Mouse (Mus musculus): ENCODE results near the gene Gm5678. TPM values are rescaled to one million over a fixed set of nuclear protein-coding genes. Genes with fewer than 3 reads are reported as not detected.

The Gm5678 gene
- polyA plus RNA-seq, 1 experiment from 2014 or later, result not detected

DNA sequence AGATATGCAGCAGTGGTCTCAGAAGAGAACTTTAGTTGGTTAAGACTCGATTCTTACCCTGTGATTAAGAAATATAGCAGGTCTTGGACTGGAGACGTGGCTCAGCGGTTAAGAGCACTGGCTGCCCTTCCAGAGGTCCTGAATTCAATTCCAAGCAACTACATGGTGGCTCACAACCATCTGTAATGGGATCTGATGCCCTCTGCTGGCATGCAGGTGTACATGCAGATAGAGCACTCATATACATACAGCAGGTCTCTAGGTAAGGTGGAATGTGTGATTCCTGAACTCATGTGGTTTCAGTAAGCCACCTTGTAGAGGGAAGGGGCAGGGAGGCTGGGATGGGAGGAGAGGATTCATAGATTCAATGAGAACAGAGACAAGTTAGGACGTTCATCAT is 50.3 kb downstream of the Gm5678 start:
- H3K36me3 ChIP-seq (ENCODE audit: insufficient read depth), result no peaks in the 10 kb centered on the region
- peaks cover 20% of the 10 kb centered on the region for H3K27me3 ChIP-seq (ENCODE audit: insufficient read depth, low read length)
- H3K4me3 ChIP-seq (ENCODE audit: low read depth, low read length), result no peak overlapping the region
- H3K4me2 ChIP-seq, result no peak overlapping the region
- H3K4me1 ChIP-seq (ENCODE audit: insufficient read depth), result no peaks in the 10 kb centered on the region
- H3K9ac ChIP-seq, result no peak overlapping the region
- no peaks in the 10 kb centered on the region for H3K9me3 ChIP-seq (ENCODE audit: low read depth, low read length)
- 71% methylated on average over 4 of the region's 4 CpGs for WGBS
- peak; percentile 35; the same call in 1 of the 2 replicates for TF ChIP-seq CTCF (IDR thresholded peaks at IDR 0.05; ENCODE audit: low read depth)
- no peak overlapping the region for H3K27ac ChIP-seq (ENCODE audit: low read depth)
- DNase-seq (no peak), ATAC-seq (ENCODE audit: insufficient read depth) (no peak)

DNA sequence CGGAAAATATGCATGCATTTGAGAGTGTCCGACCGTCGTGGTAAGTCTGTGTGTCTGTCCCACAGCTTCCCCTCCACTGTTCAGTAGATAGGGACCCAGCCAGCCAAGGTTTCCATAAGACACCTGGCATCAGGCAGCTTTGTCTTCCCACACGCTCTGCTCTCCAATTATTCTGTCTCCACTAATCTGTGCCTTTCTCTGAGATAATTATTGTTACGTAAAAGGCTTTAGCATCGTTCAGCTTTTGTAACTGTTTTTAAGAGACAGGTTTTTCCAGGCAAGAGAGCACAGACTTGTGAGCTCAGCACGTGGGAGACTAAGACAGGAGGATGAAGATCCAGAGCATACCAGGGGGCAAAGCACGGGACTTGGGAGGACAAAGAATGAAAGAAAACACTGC is 51.3 kb downstream of the Gm5678 start:
- ATAC-seq (ENCODE audit: insufficient read depth) (no peak), DNase-seq (no peak)
- no peak overlapping the region for H3K4me2 ChIP-seq
- 62% methylated on average over 9 of the region's 9 CpGs for WGBS
- H3K36me3 ChIP-seq (ENCODE audit: insufficient read depth), result no peaks in the 10 kb centered on the region
- no peak overlapping the region for H3K27ac ChIP-seq (ENCODE audit: low read depth)
- no peak for TF ChIP-seq CTCF (IDR thresholded peaks at IDR 0.05; ENCODE audit: low read depth)
- H3K4me3 ChIP-seq (ENCODE audit: low read depth, low read length), result no peak overlapping the region
- H3K27me3 ChIP-seq (ENCODE audit: insufficient read depth, low read length), result peaks cover 30% of the 10 kb centered on the region
- peaks cover under 1% of the 10 kb centered on the region; the same call in 1 of the 2 replicates for H3K4me1 ChIP-seq (ENCODE audit: insufficient read depth)
- H3K9me3 ChIP-seq (ENCODE audit: low read depth, low read length), result no peaks in the 10 kb centered on the region
- no peak overlapping the region for H3K9ac ChIP-seq

Other genes with a start within 250 kb of the Gm5678 start
- 10.3 and 12.0 TPM in 2 replicates for gene Setd4, start 24.0 kb upstream of the Gm5678 start, polyA plus RNA-seq (2014; fragmentation: Nextera tagmentation; extraction: Ambion mirVana)
- gene Cbr1, start 22.2 kb upstream of the Gm5678 start, polyA plus RNA-seq (2014; fragmentation: Nextera tagmentation; extraction: Ambion mirVana), result 87.0 and 94.3 TPM in 2 replicates
- gene Cbr3, start 55.1 kb downstream of the Gm5678 start, polyA plus RNA-seq (2014; fragmentation: Nextera tagmentation; extraction: Ambion mirVana), result 4.4 and 5.4 TPM in 2 replicates
- gene Dop1b, start 83.8 kb downstream of the Gm5678 start, polyA plus RNA-seq (2014; fragmentation: Nextera tagmentation; extraction: Ambion mirVana), result 13.4 and 16.2 TPM in 2 replicates
- 35.1 and 36.0 TPM in 2 replicates for gene Morc3, start 204.0 kb downstream of the Gm5678 start, polyA plus RNA-seq (2014; fragmentation: Nextera tagmentation; extraction: Ambion mirVana)